Mouse (Mus musculus): ENCODE measurements around the gene Thrb. TPM values are rescaled to one million over a fixed set of nuclear protein-coding genes. Genes with fewer than 3 reads are reported as not detected.
A peak's percentile ranks its signal among the peaks of the same experiment; 100 is the strongest.

Gene Thrb
- total and polyA plus RNA-seq, 3 experiments = 7.7 to 28.1 (median 27.5) TPM

DNA sequence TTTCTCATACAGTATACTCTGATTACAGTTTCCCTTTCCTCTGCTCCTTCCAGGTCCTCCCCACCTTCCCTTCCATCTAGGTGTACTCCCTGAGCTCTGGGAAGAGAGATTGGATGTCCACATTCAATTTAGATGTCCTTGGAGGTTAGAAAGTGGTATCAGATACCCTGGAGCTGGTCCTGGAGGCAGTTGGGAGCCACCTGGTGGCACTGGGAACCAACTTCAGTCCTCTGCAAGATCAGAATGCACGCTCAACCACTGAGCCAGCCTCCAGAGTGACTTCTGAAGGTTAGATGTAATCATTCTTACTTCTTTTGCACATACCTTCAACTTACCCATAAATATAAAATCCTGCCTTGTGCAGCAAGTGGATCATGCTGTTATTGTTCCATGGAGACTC lies 244.5 kb downstream of the Thrb start:
- no peaks in the 10 kb centered on the region for H3K36me3 ChIP-seq (ENCODE audit: control insufficient read depth, insufficient read depth, low read length)
- intact Hi-C loops (cut with DNase I) = loop anchor here (10.0 kb wide), 1 partner anchor 160 kb away; no protein-coding TSS in a partner anchor
- H3K4me3 ChIP-seq = no peak overlapping the region
- H3K9ac ChIP-seq (ENCODE audit: low read depth, low read length) = no peak overlapping the region
- TF ChIP-seq EP300 (IDR thresholded peaks at IDR 0.05; ENCODE audit: insufficient read depth, low read depth, low read length) (no peak), POLR2A (IDR thresholded peaks at IDR 0.05; ENCODE audit: insufficient read depth, low read depth, low read length) (no peak), CTCF (IDR thresholded peaks at IDR 0.05) (peak; percentile 61)
- no peak for DNase-seq
- H3K27me3 ChIP-seq (ENCODE audit: control insufficient read depth, insufficient read depth, low read length) = no peaks in the 10 kb centered on the region
- H3K79me2 ChIP-seq (replicated peaks; ENCODE audit: control insufficient read depth, insufficient read depth, low read length) = no peaks in the 10 kb centered on the region
- 66% methylated on average over 1 of the region's 1 CpGs for WGBS
- no peak overlapping the region for H3K27ac ChIP-seq
- peaks cover 7% of the 10 kb centered on the region; the same call in 1 of the 2 replicates for H3K4me1 ChIP-seq (ENCODE audit: control insufficient read depth, insufficient read depth, low read length)

GRCm38 (mm10) chr14:17905627-17906026 lies 245.6 kb downstream of the Thrb start:
- Histone ChIP-seq H3K27ac (no peak overlapping the region), H3K4me3 (no peak overlapping the region), H3K36me3 (ENCODE audit: control insufficient read depth, insufficient read depth, low read length) (no peaks in the 10 kb centered on the region), H3K4me1 (ENCODE audit: control insufficient read depth, insufficient read depth, low read length) (peaks cover 7% of the 10 kb centered on the region; the same call in 1 of the 2 replicates), H3K9ac (ENCODE audit: low read depth, low read length) (no peak overlapping the region), H3K27me3 (ENCODE audit: control insufficient read depth, insufficient read depth, low read length) (no peaks in the 10 kb centered on the region), H3K79me2 (replicated peaks; ENCODE audit: control insufficient read depth, insufficient read depth, low read length) (no peaks in the 10 kb centered on the region)
- WGBS = 42% methylated on average over 3 of the region's 3 CpGs
- TF ChIP-seq CTCF (IDR thresholded peaks at IDR 0.05) (no peak), POLR2A (IDR thresholded peaks at IDR 0.05; ENCODE audit: insufficient read depth, low read depth, low read length) (no peak), EP300 (IDR thresholded peaks at IDR 0.05; ENCODE audit: insufficient read depth, low read depth, low read length) (no peak)
- intact Hi-C loops (cut with DNase I) = loop anchor here (10.0 kb wide), 1 partner anchor 161 kb away; no protein-coding TSS in a partner anchor
- no peak for DNase-seq

- intact Hi-C loops (cut with DNase I) = loop anchor here (10.0 kb wide), 1 partner anchor 162 kb away; no protein-coding TSS in a partner anchor
- peaks cover 7% of the 10 kb centered on the region; the same call in 1 of the 2 replicates for H3K4me1 ChIP-seq (ENCODE audit: control insufficient read depth, insufficient read depth, low read length)
- TF ChIP-seq CTCF (IDR thresholded peaks at IDR 0.05) (no peak), EP300 (IDR thresholded peaks at IDR 0.05; ENCODE audit: insufficient read depth, low read depth, low read length) (no peak), POLR2A (IDR thresholded peaks at IDR 0.05; ENCODE audit: insufficient read depth, low read depth, low read length) (no peak)
- no peak overlapping the region for H3K27ac ChIP-seq
- no peak for DNase-seq
- H3K4me3 ChIP-seq = no peak overlapping the region
- no peaks in the 10 kb centered on the region for H3K36me3 ChIP-seq (ENCODE audit: control insufficient read depth, insufficient read depth, low read length)
- WGBS = 57% methylated on average over 4 of the region's 4 CpGs
- no peaks in the 10 kb centered on the region for H3K79me2 ChIP-seq (replicated peaks; ENCODE audit: control insufficient read depth, insufficient read depth, low read length)
- H3K27me3 ChIP-seq (ENCODE audit: control insufficient read depth, insufficient read depth, low read length) = no peaks in the 10 kb centered on the region
- no peak overlapping the region for H3K9ac ChIP-seq (ENCODE audit: low read depth, low read length)
Measured at GRCm38 (mm10) chr14:17906931-17907330, 246.9 kb downstream of the Thrb start.

GRCm38 (mm10) chr14:17911157-17911556 lies 251.1 kb downstream of the Thrb start:
- DNase-seq = no peak
- Histone ChIP-seq H3K27me3 (ENCODE audit: control insufficient read depth, insufficient read depth, low read length) (no peaks in the 10 kb centered on the region), H3K4me3 (no peak overlapping the region), H3K36me3 (ENCODE audit: control insufficient read depth, insufficient read depth, low read length) (no peaks in the 10 kb centered on the region; the same call in 1 of the 2 replicates), H3K4me1 (ENCODE audit: control insufficient read depth, insufficient read depth, low read length) (no peaks in the 10 kb centered on the region; the same call in 1 of the 2 replicates), H3K27ac (no peak overlapping the region), H3K79me2 (replicated peaks; ENCODE audit: control insufficient read depth, insufficient read depth, low read length) (no peaks in the 10 kb centered on the region), H3K9ac (ENCODE audit: low read depth, low read length) (no peak overlapping the region)
- WGBS = 89% methylated on average over 3 of the region's 3 CpGs
- TF ChIP-seq CTCF (IDR thresholded peaks at IDR 0.05) = no peak
- no peak for TF ChIP-seq POLR2A (IDR thresholded peaks at IDR 0.05; ENCODE audit: insufficient read depth, low read depth, low read length)
- TF ChIP-seq EP300 (IDR thresholded peaks at IDR 0.05; ENCODE audit: insufficient read depth, low read depth, low read length) = no peak
- intact Hi-C loops (cut with DNase I) = no loop called here

DNA sequence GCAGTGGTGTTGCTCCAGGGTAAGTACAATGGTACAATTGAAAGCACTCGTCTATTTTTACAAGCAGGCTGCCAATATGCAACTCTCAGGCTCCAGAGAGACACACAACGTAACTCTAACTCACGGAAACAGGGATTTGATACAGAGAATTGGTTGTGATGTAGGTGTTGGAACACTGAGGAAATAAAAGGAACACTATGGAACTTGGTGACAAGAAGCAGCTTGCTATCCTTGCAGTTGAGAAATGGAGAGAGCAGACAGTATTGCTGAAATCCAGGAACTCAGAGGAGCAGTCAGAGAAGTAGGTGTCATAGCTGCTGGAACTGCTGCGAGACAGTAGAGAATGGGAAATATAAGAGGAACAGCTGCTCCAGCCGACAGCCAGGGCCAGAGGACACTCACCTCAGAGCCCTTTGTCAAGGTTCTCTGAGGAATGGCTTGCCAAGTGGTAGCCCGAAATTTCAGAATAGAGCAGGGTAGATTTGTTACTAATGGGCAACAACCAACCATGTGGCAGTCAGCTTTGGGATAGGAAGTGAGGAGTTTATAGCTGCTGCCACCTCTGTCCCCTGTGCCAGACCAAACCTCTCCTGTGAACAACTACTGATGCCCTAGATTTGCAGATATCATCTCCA lies 252.6 kb downstream of the Thrb start:
- Histone ChIP-seq H3K9ac (ENCODE audit: low read depth, low read length) (no peak overlapping the region), H3K4me1 (ENCODE audit: control insufficient read depth, insufficient read depth, low read length) (peaks cover 3% of the 10 kb centered on the region; the same call in 1 of the 2 replicates), H3K36me3 (ENCODE audit: control insufficient read depth, insufficient read depth, low read length) (peaks cover 2% of the 10 kb centered on the region; the same call in 1 of the 2 replicates), H3K27me3 (ENCODE audit: control insufficient read depth, insufficient read depth, low read length) (no peaks in the 10 kb centered on the region), H3K4me3 (no peak overlapping the region), H3K79me2 (replicated peaks; ENCODE audit: control insufficient read depth, insufficient read depth, low read length) (no peaks in the 10 kb centered on the region), H3K27ac (no peak overlapping the region)
- intact Hi-C loops (cut with DNase I) = no loop called here
- TF ChIP-seq EP300 (IDR thresholded peaks at IDR 0.05; ENCODE audit: insufficient read depth, low read depth, low read length) (no peak), POLR2A (IDR thresholded peaks at IDR 0.05; ENCODE audit: insufficient read depth, low read depth, low read length) (no peak), CTCF (IDR thresholded peaks at IDR 0.05) (no peak)
- 45% methylated on average over 6 of the region's 6 CpGs for WGBS
- no peak for DNase-seq

GRCm38 (mm10) chr14:17915556-17915955 lies 255.5 kb downstream of the Thrb start:
- TF ChIP-seq EP300 (IDR thresholded peaks at IDR 0.05; ENCODE audit: insufficient read depth, low read depth, low read length) (no peak), CTCF (IDR thresholded peaks at IDR 0.05) (no peak), POLR2A (IDR thresholded peaks at IDR 0.05; ENCODE audit: insufficient read depth, low read depth, low read length) (no peak)
- Histone ChIP-seq H3K27me3 (ENCODE audit: control insufficient read depth, insufficient read depth, low read length) (no peaks in the 10 kb centered on the region), H3K79me2 (replicated peaks; ENCODE audit: control insufficient read depth, insufficient read depth, low read length) (no peaks in the 10 kb centered on the region), H3K36me3 (ENCODE audit: control insufficient read depth, insufficient read depth, low read length) (peaks cover 2% of the 10 kb centered on the region; the same call in 1 of the 2 replicates), H3K4me3 (no peak overlapping the region), H3K4me1 (ENCODE audit: control insufficient read depth, insufficient read depth, low read length) (peaks cover 3% of the 10 kb centered on the region; the same call in 1 of the 2 replicates), H3K9ac (ENCODE audit: low read depth, low read length) (no peak overlapping the region), H3K27ac (no peak overlapping the region)
- no peak for DNase-seq
- intact Hi-C loops (cut with DNase I) = no loop called here
- WGBS = 49% methylated on average over 2 of the region's 2 CpGs
